Mouse (Mus musculus): ENCODE data around the gene Chrna9.

GRCm38 (mm10) chr5:65975731-65976130, 41.0 kb downstream of the Chrna9 start:
- TF ChIP-seq CTCF (IDR thresholded peaks at IDR 0.05; ENCODE audit: low read depth, low read length): no peak
- no peak for TF ChIP-seq GATA1 (IDR thresholded peaks at IDR 0.05; ENCODE audit: borderline replicate concordance, low read length)
- TF ChIP-seq TAL1 (conservative IDR thresholded peaks at IDR 0.05; ENCODE audit: low read depth, low read length): no peak
- no peak for TF ChIP-seq POLR2AphosphoS5 (IDR thresholded peaks at IDR 0.05; ENCODE audit: insufficient replicate concordance, low read depth, low read length)

Data from G1E (cell line).